Mouse (Mus musculus): ENCODE data around the gene Btg4.

Gene Btg4

GRCm38 (mm10) chr9:51168698-51169097 is 108.0 kb downstream of the Btg4 start:
- DNase-seq: no peak

- no peak for DNase-seq
These were observed 108.4 kb downstream of the Btg4 start for GRCm38 (mm10) chr9:51169133-51169532.
